Mouse (Mus musculus): ENCODE data around the gene Cpe. TPM values are rescaled to one million over a fixed set of nuclear protein-coding genes. Genes with fewer than 3 reads are reported as not detected.

The Cpe gene
- polyA plus RNA-seq, 2 experiments = 1.2 to 2.2 TPM

DNA sequence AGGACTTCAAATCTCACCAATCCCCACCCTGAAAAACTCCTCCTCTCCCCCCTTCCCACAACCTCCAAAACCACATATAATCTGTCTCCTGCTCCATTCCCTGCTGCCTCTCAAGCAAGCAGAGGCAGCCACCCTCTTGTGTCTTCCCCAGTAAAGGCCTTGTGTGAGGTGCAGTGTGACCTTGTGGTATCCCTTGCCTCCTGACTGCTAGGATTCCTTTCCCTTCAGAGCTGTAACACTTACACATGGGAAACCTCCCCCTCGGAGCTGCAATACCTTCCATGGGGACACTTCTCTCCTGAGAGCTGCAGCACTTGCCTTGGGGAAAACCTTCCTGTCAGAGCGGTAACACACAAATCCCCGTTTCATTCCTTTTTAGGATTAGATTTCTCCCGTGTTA lies 96.5 kb downstream of the Cpe start:
- DNase-seq (ENCODE audit: low read depth in 3 of 3, low spot score in 3 of 3) (no peak), ATAC-seq (ENCODE audit: insufficient read depth) (no peak)
- Histone ChIP-seq H3K4me3 (ENCODE audit: insufficient read depth in 1 of 2, low read depth in 2 of 2, low read length in 2 of 2) (no peak overlapping the region), H3K36me3 (replicated peaks; ENCODE audit: control insufficient read depth, insufficient read depth, low read depth) (no peaks in the 10 kb centered on the region), H3K4me1 (replicated peaks; ENCODE audit: control insufficient read depth in 2 of 2, insufficient read depth in 2 of 2, low read length in 1 of 2) (no peaks in the 10 kb centered on the region), H3K27me3 (ENCODE audit: control insufficient read depth, insufficient read depth, low read length) (no peaks in the 10 kb centered on the region), H3K9me3 (ENCODE audit: control insufficient read depth, low read length) (no peaks in the 10 kb centered on the region), H3K27ac (no peak overlapping the region), H3K9ac (replicated peaks) (no peak overlapping the region), H3K4me2 (ENCODE audit: low read depth) (no peak overlapping the region)
- 58% methylated on average over 4 of the region's 4 CpGs for WGBS (ENCODE audit: insufficient replicate concordance)
- TF ChIP-seq EP300 (IDR thresholded peaks at IDR 0.05; ENCODE audit: low read depth) = no peak
- TF ChIP-seq CTCF (IDR thresholded peaks at IDR 0.05; ENCODE audit: low read depth) = no peak

DNA sequence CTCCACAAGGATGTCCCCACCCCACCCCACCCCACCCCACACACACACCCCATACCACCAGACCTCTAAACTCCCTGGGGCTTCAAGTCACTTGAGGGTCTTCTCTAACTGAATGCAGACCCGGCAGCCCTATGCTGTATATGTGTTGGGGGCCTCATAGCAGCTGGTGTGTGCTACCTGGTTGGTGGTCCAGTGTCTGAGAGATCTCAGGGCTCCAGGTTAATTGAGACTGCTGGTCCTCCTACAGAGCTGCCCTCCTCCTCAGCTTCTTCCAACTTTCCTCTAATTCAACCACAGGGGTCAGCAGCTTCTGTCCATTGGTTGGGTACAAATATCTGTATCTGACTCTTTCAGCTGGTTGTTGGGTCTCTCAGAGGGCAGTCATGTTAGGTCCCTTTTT lies 102.4 kb downstream of the Cpe start:
- no peak overlapping the region for H3K4me3 ChIP-seq (ENCODE audit: insufficient read depth in 1 of 2, low read depth in 2 of 2, low read length in 2 of 2)
- 58% methylated on average over 1 of the region's 1 CpGs for WGBS (ENCODE audit: insufficient replicate concordance)

GRCm38 (mm10) chr8:64582887-64583286 lies 110.0 kb downstream of the Cpe start:
- Histone ChIP-seq H3K4me2 (ENCODE audit: low read depth) (no peak overlapping the region), H3K4me1 (replicated peaks; ENCODE audit: control insufficient read depth in 2 of 2, insufficient read depth in 2 of 2, low read length in 1 of 2) (no peaks in the 10 kb centered on the region), H3K9me3 (ENCODE audit: control insufficient read depth, low read length) (no peaks in the 10 kb centered on the region), H3K4me3 (ENCODE audit: insufficient read depth in 1 of 2, low read depth in 2 of 2, low read length in 2 of 2) (no peak overlapping the region), H3K36me3 (replicated peaks; ENCODE audit: control insufficient read depth, insufficient read depth, low read depth) (no peaks in the 10 kb centered on the region), H3K27ac (no peak overlapping the region), H3K27me3 (ENCODE audit: control insufficient read depth, insufficient read depth, low read length) (no peaks in the 10 kb centered on the region), H3K9ac (replicated peaks) (no peak overlapping the region)
- no peak for ATAC-seq (ENCODE audit: insufficient read depth)
- DNase-seq (ENCODE audit: low read depth in 3 of 3, low spot score in 3 of 3) = no peak
- TF ChIP-seq CTCF (IDR thresholded peaks at IDR 0.05; ENCODE audit: low read depth) = no peak
- TF ChIP-seq EP300 (IDR thresholded peaks at IDR 0.05; ENCODE audit: low read depth) = no peak
- 58% methylated on average over 3 of the region's 3 CpGs for WGBS (ENCODE audit: insufficient replicate concordance)

More for the DNA sequence above, 102.4 kb downstream of the Cpe start:
- H3K4me2 ChIP-seq (ENCODE audit: low read depth) = no peak overlapping the region
- H3K27me3 ChIP-seq (ENCODE audit: control insufficient read depth, insufficient read depth, low read length) = no peaks in the 10 kb centered on the region
- H3K4me1 ChIP-seq (replicated peaks; ENCODE audit: control insufficient read depth in 2 of 2, insufficient read depth in 2 of 2, low read length in 1 of 2) = no peaks in the 10 kb centered on the region
- TF ChIP-seq EP300 (IDR thresholded peaks at IDR 0.05; ENCODE audit: low read depth) (no peak), CTCF (IDR thresholded peaks at IDR 0.05; ENCODE audit: low read depth) (no peak)
- no peak overlapping the region for H3K9ac ChIP-seq (replicated peaks)
- ATAC-seq (ENCODE audit: insufficient read depth) (no peak), DNase-seq (ENCODE audit: low read depth in 3 of 3, low spot score in 3 of 3) (no peak)
- H3K9me3 ChIP-seq (ENCODE audit: control insufficient read depth, low read length) = no peaks in the 10 kb centered on the region
- no peaks in the 10 kb centered on the region for H3K36me3 ChIP-seq (replicated peaks; ENCODE audit: control insufficient read depth, insufficient read depth, low read depth)
- H3K27ac ChIP-seq = no peak overlapping the region

- ATAC-seq (ENCODE audit: insufficient read depth) (no peak), DNase-seq (ENCODE audit: low read depth in 3 of 3, low spot score in 3 of 3) (no peak)
- no peak overlapping the region for H3K27ac ChIP-seq
- no peaks in the 10 kb centered on the region for H3K27me3 ChIP-seq (ENCODE audit: control insufficient read depth, insufficient read depth, low read length)
- H3K4me2 ChIP-seq (ENCODE audit: low read depth) = no peak overlapping the region
- 47% methylated on average over 8 of the region's 8 CpGs for WGBS (ENCODE audit: insufficient replicate concordance)
- no peak overlapping the region for H3K4me3 ChIP-seq (ENCODE audit: insufficient read depth in 1 of 2, low read depth in 2 of 2, low read length in 2 of 2)
- no peaks in the 10 kb centered on the region for H3K4me1 ChIP-seq (replicated peaks; ENCODE audit: control insufficient read depth in 2 of 2, insufficient read depth in 2 of 2, low read length in 1 of 2)
- TF ChIP-seq CTCF (IDR thresholded peaks at IDR 0.05; ENCODE audit: low read depth) (no peak), EP300 (IDR thresholded peaks at IDR 0.05; ENCODE audit: low read depth) (no peak)
- no peaks in the 10 kb centered on the region for H3K9me3 ChIP-seq (ENCODE audit: control insufficient read depth, low read length)
- H3K9ac ChIP-seq (replicated peaks) = no peak overlapping the region
- no peaks in the 10 kb centered on the region for H3K36me3 ChIP-seq (replicated peaks; ENCODE audit: control insufficient read depth, insufficient read depth, low read depth)
Measured at GRCm38 (mm10) chr8:64578221-64578620, 114.6 kb downstream of the Cpe start.

DNA sequence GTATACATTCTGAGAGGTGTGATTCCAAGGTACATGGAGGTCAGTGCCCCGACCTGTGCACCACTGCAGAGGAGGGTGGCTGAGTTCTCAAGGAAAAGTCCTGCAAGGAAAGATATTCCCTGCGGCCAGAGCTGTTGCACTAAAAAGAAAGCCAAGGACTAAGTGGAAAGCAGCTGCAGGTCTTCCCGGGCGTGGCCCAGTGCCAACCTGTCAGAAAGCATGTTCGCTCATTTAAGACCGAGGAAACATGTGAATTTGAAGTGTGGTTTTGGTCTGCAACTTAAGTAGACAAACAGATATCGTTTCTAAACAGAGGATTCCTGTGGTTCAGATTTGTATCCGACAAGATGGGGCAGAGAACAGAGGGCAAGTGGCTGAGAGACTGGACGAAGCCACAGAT lies 117.9 kb downstream of the Cpe start:
- Histone ChIP-seq H3K4me1 (replicated peaks; ENCODE audit: control insufficient read depth in 2 of 2, insufficient read depth in 2 of 2, low read length in 1 of 2) (no peaks in the 10 kb centered on the region), H3K27me3 (ENCODE audit: control insufficient read depth, insufficient read depth, low read length) (no peaks in the 10 kb centered on the region), H3K9me3 (ENCODE audit: control insufficient read depth, low read length) (no peaks in the 10 kb centered on the region), H3K36me3 (replicated peaks; ENCODE audit: control insufficient read depth, insufficient read depth, low read depth) (no peaks in the 10 kb centered on the region), H3K9ac (replicated peaks) (no peak overlapping the region), H3K27ac (no peak overlapping the region), H3K4me2 (ENCODE audit: low read depth) (no peak overlapping the region), H3K4me3 (ENCODE audit: insufficient read depth in 1 of 2, low read depth in 2 of 2, low read length in 2 of 2) (no peak overlapping the region)
- DNase-seq (ENCODE audit: low read depth in 3 of 3, low spot score in 3 of 3) (no peak), ATAC-seq (ENCODE audit: insufficient read depth) (no peak)
- WGBS (ENCODE audit: insufficient replicate concordance) = 62% methylated on average over 9 of the region's 9 CpGs
- TF ChIP-seq CTCF (IDR thresholded peaks at IDR 0.05; ENCODE audit: low read depth) = no peak
- no peak for TF ChIP-seq EP300 (IDR thresholded peaks at IDR 0.05; ENCODE audit: low read depth)

Data from liver, embryonic 14.5 days (tissue).